Mouse (Mus musculus): ENCODE data around the gene Ubiad1. TPM values are rescaled to one million over a fixed set of nuclear protein-coding genes. Genes with fewer than 3 reads are reported as not detected.

Gene Ubiad1
- polyA plus RNA-seq (2017; shearing (Covaris generic)): 5.4 TPM

GRCm38 (mm10) chr4:148444250-148444967, at the start of gene Ubiad1:
Gene Ubiad1, minus strand, starts transcription at chr4:148444771.

GRCm38 (mm10) chr4:148448179-148448852, 3.7 kb upstream of the Ubiad1 start, which contains the start of gene Mtor:
Gene Mtor, plus strand, starts transcription at chr4:148448611.

Other genes starting within 250 kb of the Ubiad1 start
- gene Disp3, start 156.8 kb downstream of the Ubiad1 start, polyA plus RNA-seq (2017; shearing (Covaris generic)): not detected
- 24.0 TPM for gene Mtor, start 3.8 kb upstream of the Ubiad1 start, polyA plus RNA-seq (2017; shearing (Covaris generic))
- not detected for gene Angptl7, start 55.7 kb upstream of the Ubiad1 start, polyA plus RNA-seq (2017; shearing (Covaris generic))
- gene Exosc10, start 113.7 kb upstream of the Ubiad1 start, polyA plus RNA-seq (2017; shearing (Covaris generic)): 91.0 TPM
- 30.4 TPM for gene Srm, start 146.7 kb upstream of the Ubiad1 start, polyA plus RNA-seq (2017; shearing (Covaris generic))
- not detected for gene Masp2, start 157.8 kb upstream of the Ubiad1 start, polyA plus RNA-seq (2017; shearing (Covaris generic))
- 260 TPM for gene Tardbp, start 182.2 kb upstream of the Ubiad1 start, polyA plus RNA-seq (2017; shearing (Covaris generic))
- not detected for gene Gm572, start 198.5 kb upstream of the Ubiad1 start, polyA plus RNA-seq (2017; shearing (Covaris generic))

Measured in effector memory CD4-positive, alpha-beta T cell, adult 5 months (primary cell).